Mouse (Mus musculus): ENCODE data around the gene Dst. TPM values are rescaled to one million over a fixed set of nuclear protein-coding genes. Genes with fewer than 3 reads are reported as not detected.
"Not testable (repeated sequence)": the region's sequence is repeated elsewhere in the genome, so short reads cannot be mapped to it uniquely, and the experiment has no call there.

The Dst gene
- polyA plus RNA-seq, 1 experiment from 2014 or later, result 63.1 TPM

GRCm38 (mm10) chr1:34298631-34299184, 390.7 kb downstream of the Dst start:
- Histone ChIP-seq H3K27ac (no peak overlapping the region), H3K36me3 (replicated peaks; ENCODE audit: control insufficient read depth, insufficient read depth) (peaks cover 83% of the 10 kb centered on the region), H3K9me3 (ENCODE audit: control insufficient read depth, low read length) (no peaks in the 10 kb centered on the region), H3K4me1 (replicated peaks; ENCODE audit: control insufficient read depth, insufficient read depth, low read length) (peaks cover 9% of the 10 kb centered on the region; the same call in 1 of the 2 replicates), H3K4me2 (replicated peaks) (0 out of 2 replicates have a peak overlapping the region, but pooled peaks have one; percentile 3), H3K4me3 (replicated peaks; ENCODE audit: low read length) (no peak overlapping the region), H3K27me3 (ENCODE audit: control insufficient read depth, insufficient read depth, low read length) (no peaks in the 10 kb centered on the region), H3K9ac (no peak overlapping the region)
- ATAC-seq (ENCODE audit: low FRiP score) (peak; percentile 62; the same call in 1 of the 2 replicates), DNase-seq (ENCODE audit: low spot score) (peak; percentile 58)
- 51% methylated on average over 18 of the region's 18 CpGs for WGBS

- no peak overlapping the region for H3K4me3 ChIP-seq (replicated peaks; ENCODE audit: low read length)
- H3K36me3 ChIP-seq (replicated peaks; ENCODE audit: control insufficient read depth, insufficient read depth), result peaks cover 83% of the 10 kb centered on the region
- H3K9ac ChIP-seq, result 0 out of 2 replicates have a peak overlapping the region, but pooled peaks have one; percentile 13
- DNase-seq (ENCODE audit: low spot score) (no peak), ATAC-seq (ENCODE audit: low FRiP score) (no peak)
- peaks cover 9% of the 10 kb centered on the region; the same call in 1 of the 2 replicates for H3K4me1 ChIP-seq (replicated peaks; ENCODE audit: control insufficient read depth, insufficient read depth, low read length)
- no peaks in the 10 kb centered on the region for H3K9me3 ChIP-seq (ENCODE audit: control insufficient read depth, low read length)
- no peaks in the 10 kb centered on the region for H3K27me3 ChIP-seq (ENCODE audit: control insufficient read depth, insufficient read depth, low read length)
- H3K27ac ChIP-seq, result no peak overlapping the region
- H3K4me2 ChIP-seq (replicated peaks), result 0 out of 2 replicates have a peak overlapping the region, but pooled peaks have one; percentile 17
- WGBS, result 33% methylated on average over 13 of the region's 13 CpGs
Observed at GRCm38 (mm10) chr1:34299507-34299906, 391.5 kb downstream of the Dst start.

GRCm38 (mm10) chr1:34300309-34300980, 392.4 kb downstream of the Dst start:
- Histone ChIP-seq H3K9me3 (ENCODE audit: control insufficient read depth, low read length) (no peaks in the 10 kb centered on the region), H3K9ac (no peak overlapping the region), H3K27me3 (ENCODE audit: control insufficient read depth, insufficient read depth, low read length) (no peaks in the 10 kb centered on the region), H3K27ac (no peak overlapping the region), H3K36me3 (replicated peaks; ENCODE audit: control insufficient read depth, insufficient read depth) (peaks cover 81% of the 10 kb centered on the region), H3K4me1 (replicated peaks; ENCODE audit: control insufficient read depth, insufficient read depth, low read length) (peaks cover 9% of the 10 kb centered on the region; the same call in 1 of the 2 replicates), H3K4me3 (replicated peaks; ENCODE audit: low read length) (no peak overlapping the region), H3K4me2 (replicated peaks) (no peak overlapping the region)
- WGBS, result 79% methylated on average over 13 of the region's 13 CpGs
- no peak for DNase-seq (ENCODE audit: low spot score)
- no peak for ATAC-seq (ENCODE audit: low FRiP score)

- 81% methylated on average over 5 of the region's 5 CpGs for whole genome bisulfite sequencing
- Histone ChIP-seq H3K9me3 (ENCODE audit: control insufficient read depth, low read length) (no peaks in the 10 kb centered on the region), H3K27me3 (ENCODE audit: control insufficient read depth, insufficient read depth, low read length) (no peaks in the 10 kb centered on the region), H3K4me1 (replicated peaks; ENCODE audit: control insufficient read depth, insufficient read depth, low read length) (peaks cover 8% of the 10 kb centered on the region; the same call in 1 of the 2 replicates), H3K4me3 (replicated peaks; ENCODE audit: low read length) (no peak overlapping the region), H3K36me3 (replicated peaks; ENCODE audit: control insufficient read depth, insufficient read depth) (peaks cover 79% of the 10 kb centered on the region), H3K27ac (no peak overlapping the region), H3K9ac (no peak overlapping the region), H3K4me2 (replicated peaks) (no peak overlapping the region)
- DNase-seq (ENCODE audit: low spot score) (no peak), ATAC-seq (ENCODE audit: low FRiP score) (no peak)
Observed at GRCm38 (mm10) chr1:34304227-34304626, 396.2 kb downstream of the Dst start.

- Histone ChIP-seq H3K9ac (no peak overlapping the region), H3K27me3 (ENCODE audit: control insufficient read depth, insufficient read depth, low read length) (no peaks in the 10 kb centered on the region), H3K27ac (no peak overlapping the region), H3K4me3 (replicated peaks; ENCODE audit: low read length) (no peak overlapping the region), H3K36me3 (replicated peaks; ENCODE audit: control insufficient read depth, insufficient read depth) (peaks cover 61% of the 10 kb centered on the region), H3K9me3 (ENCODE audit: control insufficient read depth, low read length) (no peaks in the 10 kb centered on the region), H3K4me2 (replicated peaks) (no peak overlapping the region), H3K4me1 (replicated peaks; ENCODE audit: control insufficient read depth, insufficient read depth, low read length) (no peaks in the 10 kb centered on the region)
- ATAC-seq (ENCODE audit: low FRiP score) (no peak), DNase-seq (ENCODE audit: low spot score) (no peak)
- whole genome bisulfite sequencing, result 89% methylated on average over 2 of the region's 2 CpGs
Observed at GRCm38 (mm10) chr1:34306741-34307140, 398.7 kb downstream of the Dst start.

- Histone ChIP-seq H3K9me3 (ENCODE audit: control insufficient read depth, low read length) (no peaks in the 10 kb centered on the region), H3K9ac (no peak overlapping the region), H3K27me3 (ENCODE audit: control insufficient read depth, insufficient read depth, low read length) (no peaks in the 10 kb centered on the region), H3K27ac (no peak overlapping the region), H3K36me3 (replicated peaks; ENCODE audit: control insufficient read depth, insufficient read depth) (peaks cover 58% of the 10 kb centered on the region), H3K4me3 (replicated peaks; ENCODE audit: low read length) (no peak overlapping the region), H3K4me2 (replicated peaks) (no peak overlapping the region), H3K4me1 (replicated peaks; ENCODE audit: control insufficient read depth, insufficient read depth, low read length) (no peaks in the 10 kb centered on the region)
- 93% methylated on average over 15 of the region's 15 CpGs for WGBS
- ATAC-seq (ENCODE audit: low FRiP score) (no peak), DNase-seq (ENCODE audit: low spot score) (no peak)
Observed at GRCm38 (mm10) chr1:34307191-34307590, 399.2 kb downstream of the Dst start.

- not testable (repeated sequence) for H3K27me3 ChIP-seq (ENCODE audit: control insufficient read depth, insufficient read depth, low read length); H3K27ac ChIP-seq; H3K4me2 ChIP-seq (replicated peaks); H3K9me3 ChIP-seq (ENCODE audit: control insufficient read depth, low read length); H3K9ac ChIP-seq; H3K4me3 ChIP-seq (replicated peaks; ENCODE audit: low read length); DNase-seq (ENCODE audit: low spot score); H3K4me1 ChIP-seq (replicated peaks; ENCODE audit: control insufficient read depth, insufficient read depth, low read length); ATAC-seq (ENCODE audit: low FRiP score)
- peaks cover 42% of the 10 kb centered on the region for H3K36me3 ChIP-seq (replicated peaks; ENCODE audit: control insufficient read depth, insufficient read depth)
- 93% methylated on average over 3 of the region's 3 CpGs for WGBS
Observed at GRCm38 (mm10) chr1:34308841-34309240, 400.8 kb downstream of the Dst start.

- Histone ChIP-seq H3K36me3 (replicated peaks; ENCODE audit: control insufficient read depth, insufficient read depth) (peaks cover 36% of the 10 kb centered on the region), H3K9ac (no peak overlapping the region), H3K27ac (no peak overlapping the region), H3K27me3 (ENCODE audit: control insufficient read depth, insufficient read depth, low read length) (no peaks in the 10 kb centered on the region), H3K4me3 (replicated peaks; ENCODE audit: low read length) (no peak overlapping the region), H3K4me2 (replicated peaks) (no peak overlapping the region), H3K9me3 (ENCODE audit: control insufficient read depth, low read length) (no peaks in the 10 kb centered on the region), H3K4me1 (replicated peaks; ENCODE audit: control insufficient read depth, insufficient read depth, low read length) (no peaks in the 10 kb centered on the region)
- 97% methylated on average over 12 of the region's 12 CpGs for WGBS
- DNase-seq (ENCODE audit: low spot score) (no peak), ATAC-seq (ENCODE audit: low FRiP score) (no peak)
Observed at GRCm38 (mm10) chr1:34309396-34309795, 401.4 kb downstream of the Dst start.

GRCm38 (mm10) chr1:34310532-34311250, 402.7 kb downstream of the Dst start:
- H3K4me3 ChIP-seq (replicated peaks; ENCODE audit: low read length), result no peak overlapping the region
- WGBS, result 82% methylated on average over 8 of the region's 8 CpGs
- no peaks in the 10 kb centered on the region for H3K4me1 ChIP-seq (replicated peaks; ENCODE audit: control insufficient read depth, insufficient read depth, low read length)
- 0 out of 2 replicates have a peak, but pooled peaks have one; percentile 31 for ATAC-seq (ENCODE audit: low FRiP score)
- no peak overlapping the region for H3K4me2 ChIP-seq (replicated peaks)
- H3K9ac ChIP-seq, result no peak overlapping the region
- peaks cover 28% of the 10 kb centered on the region for H3K36me3 ChIP-seq (replicated peaks; ENCODE audit: control insufficient read depth, insufficient read depth)
- no peak for DNase-seq (ENCODE audit: low spot score)
- no peak overlapping the region for H3K27ac ChIP-seq
- no peaks in the 10 kb centered on the region for H3K27me3 ChIP-seq (ENCODE audit: control insufficient read depth, insufficient read depth, low read length)
- H3K9me3 ChIP-seq (ENCODE audit: control insufficient read depth, low read length), result no peaks in the 10 kb centered on the region
